ENCODE assay signal across 19 mouse cellular contexts in the genomic region with DNA sequence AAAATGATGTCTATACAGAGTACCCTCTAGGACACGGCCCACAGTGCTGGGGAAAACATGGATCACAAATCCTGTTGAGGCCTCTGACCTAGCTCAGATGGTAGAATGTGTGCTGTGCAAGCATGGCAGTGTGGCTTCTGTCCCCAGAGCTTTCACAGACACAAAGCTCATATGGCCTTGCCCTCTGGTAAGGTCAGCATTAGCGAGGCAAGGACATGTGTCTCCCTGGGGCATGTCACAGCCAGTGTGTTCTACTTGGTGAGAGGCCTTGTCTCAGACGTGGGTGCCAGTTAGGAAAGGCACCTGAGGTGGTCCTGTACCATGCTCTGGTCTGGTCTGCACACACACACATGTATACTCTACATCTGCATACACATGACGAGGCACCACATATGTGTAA. TPM values are rescaled to one million over a fixed set of nuclear protein-coding genes. Genes with fewer than 3 reads are reported as not detected.
DNase-seq lines count a peak whose midpoint lies in the region; ATAC-seq lines count a peak whose summit lies in the region.
"Had no signal": no experiment of that assay in that cellular context is flagged by ENCODE, and none has a peak within 500 bp of the region (broad histone marks: within the 10 kb centered on the region; RNA-seq: fewer than 3 reads in every experiment).

No protein-coding gene starts in this region.

- peak overlapping the region; percentile 87 for H3K27ac ChIP-seq in heart, embryonic 12.5 days (ENCODE audit: poor library complexity, severe bottlenecking)
- no peak overlapping the region for H3K27ac ChIP-seq in liver, embryonic 12.5 days
- H3K27ac ChIP-seq in liver, embryonic 11.5 days (ENCODE audit: low read depth, low read length) = no peak overlapping the region
- H3K27ac ChIP-seq: liver, embryonic 14.5 days; midbrain, embryonic 12.5 days; neural tube, embryonic 12.5 days had no signal

- ATAC-seq in heart, embryonic 12.5 days (ENCODE audit: insufficient number of reproducible peaks, low FRiP score) = no peak
- ATAC-seq in liver, embryonic 12.5 days = 0 out of 2 replicates have a peak, but pooled peaks have one; percentile 18
- ATAC-seq in liver, embryonic 11.5 days (replicated peaks; ENCODE audit: low FRiP score) = no peak
- ATAC-seq: activated CD4-positive, CD25-positive, alpha-beta regulatory T cell, adult 4 months; hindbrain, embryonic 16.5 days had no signal

- whole genome bisulfite sequencing in heart, embryonic 12.5 days = 67% methylated on average over 4 of the region's 4 CpGs
- WGBS in liver, embryonic 12.5 days (ENCODE audit: insufficient replicate concordance) = 57% methylated on average over 4 of the region's 4 CpGs
- WGBS in liver, embryonic 11.5 days = 71% methylated on average over 4 of the region's 4 CpGs

- peak; percentile 60 for DNase-seq in adrenal gland, adult 8-10 months
- DNase-seq in adrenal gland, postnatal 25 days = no peak
- no peak for DNase-seq in heart, postnatal 25 days (ENCODE audit: low spot score)
- DNase-seq in liver, embryonic 11.5 days (ENCODE audit: low spot score) = no peak
- no peak for DNase-seq in thymus, postnatal 36 days
- DNase-seq in lung, postnatal 4 days = no peak
- DNase-seq: cerebellum, adult 11 months; cerebellum, postnatal 10 days; left cerebral cortex, postnatal 4 days; spleen, adult 18-20 months had no signal

- H3K9ac ChIP-seq in heart, embryonic 12.5 days = no peak overlapping the region
- no peak overlapping the region for H3K9ac ChIP-seq in liver, embryonic 12.5 days
- no peak overlapping the region for H3K9ac ChIP-seq in liver, embryonic 11.5 days (ENCODE audit: low read depth, low read length)
- H3K9ac ChIP-seq: embryonic facial prominence, embryonic 13.5 days; liver, embryonic 14.5 days; midbrain, embryonic 12.5 days; neural tube, embryonic 12.5 days had no signal

- no peak overlapping the region for H3K4me3 ChIP-seq in heart, embryonic 12.5 days
- no peak overlapping the region for H3K4me3 ChIP-seq in liver, embryonic 12.5 days
- H3K4me3 ChIP-seq in liver, embryonic 11.5 days (ENCODE audit: low read depth, low read length) = no peak overlapping the region
- H3K4me3 ChIP-seq: embryonic facial prominence, embryonic 13.5 days; midbrain, embryonic 12.5 days; neural tube, embryonic 12.5 days had no signal

- H3K4me1 ChIP-seq in heart, embryonic 12.5 days (replicated peaks) = peaks cover 81% of the 10 kb centered on the region
- H3K4me1 ChIP-seq in liver, embryonic 12.5 days = no peaks in the 10 kb centered on the region; the same call in 1 of the 2 replicates
- H3K4me1 ChIP-seq in liver, embryonic 11.5 days (replicated peaks; ENCODE audit: control insufficient read depth, insufficient read depth, low read length) = peaks cover 8% of the 10 kb centered on the region

- H3K9me3 ChIP-seq in heart, embryonic 12.5 days (replicated peaks) = no peaks in the 10 kb centered on the region
- H3K9me3 ChIP-seq in liver, embryonic 12.5 days (replicated peaks) = no peaks in the 10 kb centered on the region
- H3K9me3 ChIP-seq in liver, embryonic 11.5 days (ENCODE audit: control insufficient read depth, low read length) = no peaks in the 10 kb centered on the region
- H3K9me3 ChIP-seq: embryonic facial prominence, embryonic 13.5 days; midbrain, embryonic 12.5 days; neural tube, embryonic 12.5 days had no signal

- no peak overlapping the region for H3K4me2 ChIP-seq in heart, embryonic 12.5 days
- H3K4me2 ChIP-seq in liver, embryonic 12.5 days = no peak overlapping the region
- no peak overlapping the region for H3K4me2 ChIP-seq in liver, embryonic 11.5 days
- H3K4me2 ChIP-seq: embryonic facial prominence, embryonic 13.5 days; midbrain, embryonic 12.5 days; neural tube, embryonic 12.5 days had no signal

- intact Hi-C loops in heart, postnatal 25 days (cut with DNase I) = no loop called here

- H3K36me3 ChIP-seq in heart, embryonic 12.5 days = no peaks in the 10 kb centered on the region
- H3K36me3 ChIP-seq in liver, embryonic 12.5 days = no peaks in the 10 kb centered on the region
- H3K36me3 ChIP-seq in liver, embryonic 11.5 days (ENCODE audit: control insufficient read depth, insufficient read depth, low read length) = no peaks in the 10 kb centered on the region
- H3K36me3 ChIP-seq: embryonic facial prominence, embryonic 13.5 days; G1E; midbrain, embryonic 12.5 days; neural tube, embryonic 12.5 days had no signal

- no peaks in the 10 kb centered on the region for H3K27me3 ChIP-seq in heart, embryonic 12.5 days (replicated peaks)
- no peaks in the 10 kb centered on the region for H3K27me3 ChIP-seq in liver, embryonic 12.5 days (replicated peaks)
- H3K27me3 ChIP-seq in liver, embryonic 11.5 days (replicated peaks; ENCODE audit: control insufficient read depth, insufficient read depth, low read length) = no peaks in the 10 kb centered on the region
- H3K27me3 ChIP-seq: embryonic facial prominence, embryonic 13.5 days; midbrain, embryonic 12.5 days; neural tube, embryonic 12.5 days had no signal

RNA-seq across cellular contexts. Expression of a gene that starts 30.4 kb away (rescaled TPM):
- total RNA-seq in adrenal gland, adult 8-10 months (2022) = 10 to 100 TPM; 54.0 to 80.8 (median 65.0) TPM
- total RNA-seq in adrenal gland, postnatal 25 days (2021) = 81.9 and 103 TPM in 2 replicates
- polyA plus RNA-seq in heart, embryonic 12.5 days (2016; fragmentation: Nextera tagmentation; extraction: Ambion mirVana) = 50.0 and 58.0 TPM in 2 replicates
- 10 to 100 TPM; 32.7 to 40.5 TPM for total RNA-seq in heart, postnatal 25 days (2021)
- 9.5 and 10.6 TPM in 2 replicates for polyA plus RNA-seq in liver, embryonic 12.5 days (2016; fragmentation: Nextera tagmentation; extraction: Ambion mirVana)
- 19.5 and 21.2 TPM in 2 replicates for polyA plus RNA-seq in liver, embryonic 11.5 days (2014; fragmentation: Nextera tagmentation; extraction: Ambion mirVana)
- polyA plus RNA-seq: G1E had no signal
